In the genomic region with DNA sequence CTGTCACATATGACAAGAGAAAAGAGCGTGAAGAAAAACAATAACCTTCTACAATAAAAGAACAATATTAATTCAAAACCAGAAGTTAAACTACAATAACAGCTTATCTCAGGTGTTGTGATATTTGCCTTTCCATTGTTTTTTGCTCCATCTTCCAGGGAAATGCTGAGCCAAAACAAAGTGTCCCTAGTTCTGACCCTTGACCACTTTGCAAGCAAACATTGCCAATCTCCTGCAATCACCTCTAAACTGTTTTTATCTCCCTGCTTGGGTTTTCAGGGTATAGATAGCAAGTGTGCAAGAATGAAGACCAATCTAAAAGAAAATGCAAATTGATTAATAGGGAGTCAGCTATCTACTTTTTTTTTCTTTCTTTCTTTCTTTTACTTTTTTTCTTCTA, we compare ENCODE assay signal across 35 mouse cellular contexts.
"Had no signal": no experiment of that assay in that cellular context is flagged by ENCODE, and none has a peak within 500 bp of the region (broad histone marks: within the 10 kb centered on the region; RNA-seq: fewer than 3 reads in every experiment).

No protein-coding gene starts in this region.

- H3K27me3 ChIP-seq: heart, embryonic 12.5 days; heart, embryonic 13.5 days; heart, embryonic 15.5 days; hindbrain, embryonic 12.5 days; hindbrain, embryonic 13.5 days; hindbrain, embryonic 15.5 days; intestine, embryonic 15.5 days; kidney, embryonic 15.5 days had no signal

- ATAC-seq: hindbrain, embryonic 16.5 days; hindbrain, postnatal 0 days; inflammation-experienced regulatory T-cells, adult 6 months; intestine, embryonic 15.5 days; intestine, embryonic 16.5 days; intestine, postnatal 0 days had no signal

- H3K9ac ChIP-seq: heart, embryonic 12.5 days; heart, embryonic 13.5 days; heart, embryonic 15.5 days; hindbrain, embryonic 12.5 days; hindbrain, embryonic 13.5 days; hindbrain, embryonic 14.5 days; hindbrain, embryonic 15.5 days; intestine, embryonic 15.5 days; kidney, embryonic 15.5 days had no signal

- H3K9me3 ChIP-seq: heart, embryonic 10.5 days; heart, embryonic 12.5 days; heart, embryonic 13.5 days; heart, embryonic 15.5 days; hindbrain, embryonic 10.5 days; hindbrain, embryonic 12.5 days; hindbrain, embryonic 13.5 days; hindbrain, embryonic 15.5 days; intestine, embryonic 15.5 days; kidney, embryonic 15.5 days had no signal

- H3K4me2 ChIP-seq: heart, embryonic 11.5 days; heart, embryonic 12.5 days; heart, embryonic 13.5 days; heart, embryonic 15.5 days; hindbrain, embryonic 12.5 days; hindbrain, embryonic 13.5 days; hindbrain, embryonic 14.5 days; hindbrain, embryonic 15.5 days; intestine, embryonic 15.5 days; kidney, embryonic 15.5 days had no signal

- H3K27ac ChIP-seq: heart, embryonic 10.5 days; heart, embryonic 13.5 days; heart, embryonic 15.5 days; hindbrain, embryonic 10.5 days; hindbrain, embryonic 12.5 days; hindbrain, embryonic 13.5 days; hindbrain, embryonic 14.5 days; hindbrain, embryonic 15.5 days; hindbrain, postnatal 0 days; intestine, embryonic 15.5 days; kidney, embryonic 15.5 days; kidney, postnatal 0 days; layer of hippocampus, adult 2 months had no signal

- H3K4me3 ChIP-seq: heart, embryonic 10.5 days; heart, embryonic 12.5 days; heart, embryonic 13.5 days; heart, embryonic 15.5 days; hindbrain, embryonic 10.5 days; hindbrain, embryonic 12.5 days; hindbrain, embryonic 13.5 days; hindbrain, embryonic 15.5 days; intestine, embryonic 15.5 days; kidney, embryonic 15.5 days; layer of hippocampus, adult 2 months had no signal

- DNase-seq: heart, postnatal 10 days; heart, postnatal 14 days; heart, postnatal 36 days; heart, postnatal 4 days; kidney, adult 11 months; kidney, adult 18-20 months; kidney, adult 2 months; kidney, adult 8-10 months; kidney, adult 9 months; kidney, postnatal 10 days; kidney, postnatal 14 days; kidney, postnatal 25 days; kidney, postnatal 36 days; kidney, postnatal 4 days; layer of hippocampus, adult 9-11 months; layer of hippocampus, postnatal 36 days had no signal

- H3K36me3 ChIP-seq: heart, embryonic 10.5 days; heart, embryonic 12.5 days; heart, embryonic 13.5 days; heart, embryonic 15.5 days; hindbrain, embryonic 10.5 days; hindbrain, embryonic 12.5 days; hindbrain, embryonic 13.5 days; hindbrain, embryonic 15.5 days; intestine, embryonic 15.5 days; kidney, embryonic 15.5 days had no signal

- H3K4me1 ChIP-seq: heart, embryonic 10.5 days; heart, embryonic 12.5 days; heart, embryonic 13.5 days; heart, embryonic 15.5 days; hindbrain, embryonic 10.5 days; hindbrain, embryonic 12.5 days; hindbrain, embryonic 13.5 days; hindbrain, embryonic 15.5 days; intestine, embryonic 15.5 days; kidney, embryonic 15.5 days had no signal
